Mouse (Mus musculus) kidney, embryonic 15.5 days (tissue): ENCODE results near the gene Arntl. TPM values are rescaled to one million over a fixed set of nuclear protein-coding genes. Genes with fewer than 3 reads are reported as not detected.

Experiments
- ATAC-seq: fragments of 200-750 bp; cut with Nextera tagmentation; replicated peaks from 2 replicates; pipeline ENCODE4 v1.8.0; 2017; ENCODE audit warnings: moderate TSS enrichment; ENCODE audit not compliant: low FRiP score
- H3K27ac ChIP-seq: fragments of 300-500 bp; sonication (generic); 2 replicates; pipeline ENCODE4 v1.5.1; 2015; ENCODE audit warnings: mild to moderate bottlenecking, inconsistent platforms
- H3K27me3 ChIP-seq: fragments of 300-500 bp; sonication (generic); 2 replicates; pipeline ENCODE4 v1.6.1; 2015; ENCODE audit warnings: inconsistent platforms
- H3K36me3 ChIP-seq: fragments of 300-500 bp; sonication (generic); 2 replicates; pipeline ENCODE4 v1.6.1; 2015; ENCODE audit warnings: inconsistent platforms
- H3K4me1 ChIP-seq: fragments of 300-500 bp; sonication (generic); 2 replicates; pipeline ENCODE4 v1.6.1; 2015; ENCODE audit warnings: inconsistent platforms
- H3K4me2 ChIP-seq: fragments of 300-500 bp; sonication (generic); 2 replicates; pipeline ENCODE4 v1.6.1; 2015; ENCODE audit warnings: moderate library complexity, mild to moderate bottlenecking, inconsistent platforms
- H3K4me3 ChIP-seq: fragments of 300-500 bp; sonication (generic); replicated peaks from 2 replicates; pipeline ENCODE4 v1.5.1; 2015; ENCODE audit warnings: mild to moderate bottlenecking, inconsistent platforms
- H3K9ac ChIP-seq: fragments of 300-500 bp; sonication (generic); 2 replicates; pipeline ENCODE4 v1.6.1; 2015; ENCODE audit warnings: mild to moderate bottlenecking, inconsistent platforms
- H3K9me3 ChIP-seq: fragments of 300-500 bp; sonication (generic); replicated peaks from 2 replicates; pipeline ENCODE4 v1.6.1; 2016; ENCODE audit warnings: inconsistent platforms
- WGBS: fragments of 180-500 bp; shearing (Covaris S2); methylation state at CpG from one replicate; pipeline ENCODE4 v1.1.7; 2015; ENCODE audit warnings: mixed read lengths; 5-methylcytosine and 5-hydroxymethylcytosine counted together
- polyA plus RNA-seq: library from polyadenylated mRNA; unstranded; fragments of >200 nt; fragmentation: Nextera tagmentation; extraction: Ambion mirVana; gene quantifications from 2 replicates; pipeline ENCODE4 v1.2.1, GENCODE M21; 2015

Gene Arntl
- polyA plus RNA-seq, 1 experiment from 2014 or later, result 9.3 TPM

GRCm38 (mm10) chr7:113214245-113215169 is 7.2 kb downstream of the Arntl start:
- Histone ChIP-seq H3K9me3 (no peaks in the 10 kb centered on the region), H3K27me3 (peaks cover 24% of the 10 kb centered on the region), H3K4me2 (no peak overlapping the region), H3K4me1 (peaks cover 16% of the 10 kb centered on the region), H3K36me3 (no peaks in the 10 kb centered on the region), H3K9ac (no peak overlapping the region), H3K27ac (no peak overlapping the region), H3K4me3 (no peak overlapping the region)
- 61% methylated on average over 6 of the region's 6 CpGs for WGBS
- ATAC-seq, result no peak

- H3K27me3 ChIP-seq, result peaks cover 8% of the 10 kb centered on the region
- H3K4me3 ChIP-seq, result no peak overlapping the region
- 0 out of 2 replicates have a peak, but pooled peaks cover 5% of the 10 kb centered on the region for H3K4me1 ChIP-seq
- H3K9ac ChIP-seq, result no peak overlapping the region
- H3K9me3 ChIP-seq, result no peaks in the 10 kb centered on the region
- WGBS, result 49% methylated on average over 8 of the region's 8 CpGs
- H3K36me3 ChIP-seq, result no peaks in the 10 kb centered on the region
- H3K27ac ChIP-seq, result no peak overlapping the region
- H3K4me2 ChIP-seq, result no peak overlapping the region
- ATAC-seq, result no peak
These were observed 8.9 kb downstream of the Arntl start for GRCm38 (mm10) chr7:113216152-113216551.

GRCm38 (mm10) chr7:113219416-113219815 is 12.2 kb downstream of the Arntl start:
- Histone ChIP-seq H3K27ac (no peak overlapping the region), H3K36me3 (no peaks in the 10 kb centered on the region), H3K4me3 (no peak overlapping the region), H3K9ac (no peak overlapping the region), H3K27me3 (no peaks in the 10 kb centered on the region), H3K4me1 (0 out of 2 replicates have a peak, but pooled peaks cover 5% of the 10 kb centered on the region), H3K4me2 (no peak overlapping the region), H3K9me3 (no peaks in the 10 kb centered on the region)
- WGBS, result 66% methylated on average over 13 of the region's 13 CpGs
- no peak for ATAC-seq

- Histone ChIP-seq H3K27ac (no peak overlapping the region), H3K9ac (no peak overlapping the region), H3K4me3 (no peak overlapping the region), H3K4me1 (0 out of 2 replicates have a peak, but pooled peaks cover 5% of the 10 kb centered on the region), H3K9me3 (no peaks in the 10 kb centered on the region), H3K4me2 (no peak overlapping the region), H3K27me3 (no peaks in the 10 kb centered on the region), H3K36me3 (no peaks in the 10 kb centered on the region)
- ATAC-seq, result no peak
- 79% methylated on average over 3 of the region's 3 CpGs for WGBS
These were observed 12.6 kb downstream of the Arntl start for GRCm38 (mm10) chr7:113219864-113220263.

- Histone ChIP-seq H3K27me3 (no peaks in the 10 kb centered on the region), H3K9ac (no peak overlapping the region), H3K27ac (no peak overlapping the region), H3K4me2 (no peak overlapping the region), H3K9me3 (no peaks in the 10 kb centered on the region), H3K4me3 (no peak overlapping the region), H3K36me3 (no peaks in the 10 kb centered on the region), H3K4me1 (0 out of 2 replicates have a peak, but pooled peaks cover 5% of the 10 kb centered on the region)
- WGBS, result 67% methylated on average over 6 of the region's 6 CpGs
- no peak for ATAC-seq
These were observed 13.5 kb downstream of the Arntl start for GRCm38 (mm10) chr7:113220691-113221238.

- Histone ChIP-seq H3K27me3 (no peaks in the 10 kb centered on the region), H3K4me1 (no peaks in the 10 kb centered on the region), H3K9ac (no peak overlapping the region), H3K36me3 (no peaks in the 10 kb centered on the region), H3K4me2 (no peak overlapping the region), H3K27ac (no peak overlapping the region), H3K4me3 (no peak overlapping the region), H3K9me3 (no peaks in the 10 kb centered on the region)
- 81% methylated on average over 5 of the region's 5 CpGs for WGBS
- no peak for ATAC-seq
These were observed 15.6 kb downstream of the Arntl start for GRCm38 (mm10) chr7:113222821-113223220.

- no peaks in the 10 kb centered on the region for H3K9me3 ChIP-seq
- no peak overlapping the region for H3K4me3 ChIP-seq
- no peak overlapping the region for H3K9ac ChIP-seq
- peaks cover 4% of the 10 kb centered on the region; the same call in 1 of the 2 replicates for H3K4me1 ChIP-seq
- H3K4me2 ChIP-seq, result no peak overlapping the region
- H3K36me3 ChIP-seq, result no peaks in the 10 kb centered on the region
- H3K27ac ChIP-seq, result no peak overlapping the region
- ATAC-seq, result no peak
- H3K27me3 ChIP-seq, result no peaks in the 10 kb centered on the region
- WGBS, result 91% methylated on average over 1 of the region's 1 CpGs
These were observed 17.4 kb downstream of the Arntl start for GRCm38 (mm10) chr7:113224620-113225019.

GRCm38 (mm10) chr7:113228498-113228897 is 21.2 kb downstream of the Arntl start:
- no peaks in the 10 kb centered on the region for H3K27me3 ChIP-seq
- no peak overlapping the region for H3K4me3 ChIP-seq
- H3K9me3 ChIP-seq, result no peaks in the 10 kb centered on the region
- H3K4me2 ChIP-seq, result no peak overlapping the region
- peaks cover 4% of the 10 kb centered on the region; the same call in 1 of the 2 replicates for H3K4me1 ChIP-seq
- WGBS, result 52% methylated on average over 6 of the region's 6 CpGs
- ATAC-seq, result no peak
- no peak overlapping the region for H3K27ac ChIP-seq
- no peaks in the 10 kb centered on the region for H3K36me3 ChIP-seq
- no peak overlapping the region for H3K9ac ChIP-seq

GRCm38 (mm10) chr7:113236135-113236534 is 28.9 kb downstream of the Arntl start:
- no peaks in the 10 kb centered on the region; the same call in 1 of the 2 replicates for H3K36me3 ChIP-seq

GRCm38 (mm10) chr7:113238365-113238764 is 31.1 kb downstream of the Arntl start:
- WGBS, result 76% methylated on average over 6 of the region's 6 CpGs

More at GRCm38 (mm10) chr7:113236135-113236534, 28.9 kb downstream of the Arntl start:
- Histone ChIP-seq H3K27me3 (no peaks in the 10 kb centered on the region), H3K4me1 (peaks cover 4% of the 10 kb centered on the region; the same call in 1 of the 2 replicates), H3K4me2 (no peak overlapping the region), H3K4me3 (no peak overlapping the region), H3K27ac (no peak overlapping the region), H3K9ac (no peak overlapping the region), H3K9me3 (no peaks in the 10 kb centered on the region)
- WGBS, result 91% methylated on average over 8 of the region's 8 CpGs
- ATAC-seq, result no peak

GRCm38 (mm10) chr7:113239448-113240130 is 32.3 kb downstream of the Arntl start:
- no peak for ATAC-seq

More at GRCm38 (mm10) chr7:113238365-113238764, 31.1 kb downstream of the Arntl start:
- Histone ChIP-seq H3K36me3 (no peaks in the 10 kb centered on the region; the same call in 1 of the 2 replicates), H3K4me2 (no peak overlapping the region), H3K4me3 (no peak overlapping the region), H3K27ac (no peak overlapping the region), H3K27me3 (no peaks in the 10 kb centered on the region), H3K9me3 (no peaks in the 10 kb centered on the region), H3K4me1 (peaks cover 17% of the 10 kb centered on the region), H3K9ac (no peak overlapping the region)
- no peak for ATAC-seq

GRCm38 (mm10) chr7:113240438-113240837 is 33.2 kb downstream of the Arntl start:
- no peaks in the 10 kb centered on the region for H3K9me3 ChIP-seq
- H3K27me3 ChIP-seq, result no peaks in the 10 kb centered on the region
- no peak overlapping the region for H3K9ac ChIP-seq
- H3K4me1 ChIP-seq, result peaks cover 17% of the 10 kb centered on the region
- no peak overlapping the region for H3K4me3 ChIP-seq
- ATAC-seq, result no peak
- H3K4me2 ChIP-seq, result no peak overlapping the region
- WGBS, result 72% methylated on average over 1 of the region's 1 CpGs
- no peaks in the 10 kb centered on the region; the same call in 1 of the 2 replicates for H3K36me3 ChIP-seq
- H3K27ac ChIP-seq, result no peak overlapping the region

More at GRCm38 (mm10) chr7:113239448-113240130, 32.3 kb downstream of the Arntl start:
- Histone ChIP-seq H3K9me3 (no peaks in the 10 kb centered on the region), H3K27me3 (no peaks in the 10 kb centered on the region), H3K4me3 (no peak overlapping the region), H3K4me2 (no peak overlapping the region), H3K9ac (no peak overlapping the region), H3K27ac (no peak overlapping the region), H3K36me3 (no peaks in the 10 kb centered on the region; the same call in 1 of the 2 replicates), H3K4me1 (peaks cover 17% of the 10 kb centered on the region)
- 74% methylated on average over 4 of the region's 4 CpGs for WGBS
